Mouse (Mus musculus) cerebellum, adult 2 months (tissue): ENCODE data around the gene Sh3tc1.

Source experiments
- CTCF ChIP-seq: fragments of 200-500 bp; IDR thresholded peaks from 2 replicates; pipeline ENCODE4 v1.5.1; 2011; ENCODE audit warnings: low read depth, mild to moderate bottlenecking, control low read depth, low read length, moderate library complexity, borderline replicate concordance; ENCODE audit not compliant: insufficient read depth
- POLR2A ChIP-seq: fragments of 200-500 bp; IDR thresholded peaks from 2 replicates; pipeline ENCODE4 v1.6.1; 2011; ENCODE audit warnings: low read length, control low read depth, borderline replicate concordance; ENCODE audit not compliant: insufficient read depth

GRCm38 (mm10) chr5:35710931-35711330, 28.9 kb downstream of the Sh3tc1 start:
- no peak for TF ChIP-seq POLR2A
- no peak for TF ChIP-seq CTCF
